Mouse (Mus musculus): ENCODE data around the gene Rnaseh2b. TPM values are rescaled to one million over a fixed set of nuclear protein-coding genes. Genes with fewer than 3 reads are reported as not detected.

Rnaseh2b gene
- polyA plus RNA-seq (2012; fragmentation: generic; extraction: Trizol): 15.3 TPM
- long read RNA-seq, experiment 1, transcript Rnaseh2b-201 (11 exons, 1,494 nt): major isoform, 28 of 40 reads
- long read RNA-seq, experiment 1, partial matches to known transcripts: 1 of 40 reads
- long read RNA-seq, experiment 1, other reads (novel, unspliced or antisense): 11 of 40 reads
- long read RNA-seq, experiment 2, transcript Rnaseh2b-201 (11 exons, 1,494 nt): major isoform, 31 of 43 reads
- long read RNA-seq, experiment 2, partial matches to known transcripts: 1 of 43 reads
- long read RNA-seq, experiment 2, other reads (novel, unspliced or antisense): 11 of 43 reads

- H3K4me3 ChIP-seq (ENCODE audit: insufficient read depth, poor library complexity, severe bottlenecking): no peak within 1 kb of the TSS
- H3K79me3 ChIP-seq (ENCODE audit: low read depth): no peaks in the 10 kb centered on the region
- H3K36me3 ChIP-seq (ENCODE audit: control insufficient read depth, insufficient read depth): no peaks in the 10 kb centered on the region
- no peak for TF ChIP-seq FOSL1 (IDR thresholded peaks at IDR 0.05; ENCODE audit: insufficient read depth, low read length, poor library complexity, severe bottlenecking)
- no peak for TF ChIP-seq USF1 (IDR thresholded peaks at IDR 0.05; ENCODE audit: low read depth)
- TF ChIP-seq MYOD1 (IDR thresholded peaks at IDR 0.05; ENCODE audit: control insufficient read depth, insufficient read length, low read depth): no peak
- no peak for TF ChIP-seq MAX (IDR thresholded peaks at IDR 0.05)
- TF ChIP-seq MYOG (IDR thresholded peaks at IDR 0.05; ENCODE audit: control insufficient read depth, extremely low read depth, insufficient read length): no peak
- TF ChIP-seq CTCF (IDR thresholded peaks at IDR 0.05; ENCODE audit: control insufficient read depth, insufficient read depth, insufficient read length): no peak
- H3K79me2 ChIP-seq (ENCODE audit: control insufficient read depth, insufficient read depth): no peaks in the 10 kb centered on the region
- H3K27me3 ChIP-seq (ENCODE audit: control insufficient read depth, insufficient read depth, insufficient read length): peaks cover 14% of the 10 kb centered on the region
- H3ac ChIP-seq (ENCODE audit: control insufficient read depth, insufficient read length, low read depth): no peak within 1 kb of the TSS
Measured at GRCm38 (mm10) chr14:62292488-62293339, at the start of gene Rnaseh2b, which contains the start of gene Dleu7. Gene Rnaseh2b, plus strand, starts transcription at chr14:62292589. Gene Dleu7, minus strand, starts transcription at chr14:62293047.

- H3K4me3 ChIP-seq (ENCODE audit: insufficient read depth, poor library complexity, severe bottlenecking): no peak overlapping the region
- H3K36me3 ChIP-seq (ENCODE audit: control insufficient read depth, insufficient read depth): no peaks in the 10 kb centered on the region
- TF ChIP-seq CEBPB (IDR thresholded peaks at IDR 0.05; ENCODE audit: low read depth): no peak
- TF ChIP-seq MYOG (IDR thresholded peaks at IDR 0.05; ENCODE audit: control insufficient read depth, extremely low read depth, insufficient read length): no peak
- no peak for TF ChIP-seq USF1 (IDR thresholded peaks at IDR 0.05; ENCODE audit: low read depth)
- no peak for TF ChIP-seq FOSL1 (IDR thresholded peaks at IDR 0.05; ENCODE audit: insufficient read depth, low read length, poor library complexity, severe bottlenecking)
- no peak for TF ChIP-seq CTCF (IDR thresholded peaks at IDR 0.05; ENCODE audit: control insufficient read depth, insufficient read depth, insufficient read length)
- no peaks in the 10 kb centered on the region for H3K79me3 ChIP-seq (ENCODE audit: low read depth)
- H3K79me2 ChIP-seq (ENCODE audit: control insufficient read depth, insufficient read depth): no peaks in the 10 kb centered on the region
- no peak overlapping the region for H3ac ChIP-seq (ENCODE audit: control insufficient read depth, insufficient read length, low read depth)
- no peaks in the 10 kb centered on the region for H3K27me3 ChIP-seq (ENCODE audit: control insufficient read depth, insufficient read depth, insufficient read length)
Measured at GRCm38 (mm10) chr14:62243530-62243929, 48.9 kb upstream of the Rnaseh2b start.

- Histone ChIP-seq H3K27me3 (ENCODE audit: control insufficient read depth, insufficient read depth, insufficient read length) (no peaks in the 10 kb centered on the region), H3ac (ENCODE audit: control insufficient read depth, insufficient read length, low read depth) (no peak overlapping the region), H3K79me3 (ENCODE audit: low read depth) (no peaks in the 10 kb centered on the region), H3K4me3 (ENCODE audit: insufficient read depth, poor library complexity, severe bottlenecking) (no peak overlapping the region), H3K36me3 (ENCODE audit: control insufficient read depth, insufficient read depth) (no peaks in the 10 kb centered on the region), H3K79me2 (ENCODE audit: control insufficient read depth, insufficient read depth) (no peaks in the 10 kb centered on the region)
- TF ChIP-seq USF1 (IDR thresholded peaks at IDR 0.05; ENCODE audit: low read depth) (no peak), CEBPB (IDR thresholded peaks at IDR 0.05; ENCODE audit: low read depth) (no peak), MYOG (IDR thresholded peaks at IDR 0.05; ENCODE audit: control insufficient read depth, extremely low read depth, insufficient read length) (no peak), MAX (IDR thresholded peaks at IDR 0.05) (no peak), CTCF (IDR thresholded peaks at IDR 0.05; ENCODE audit: control insufficient read depth, insufficient read depth, insufficient read length) (no peak), MYOD1 (IDR thresholded peaks at IDR 0.05; ENCODE audit: control insufficient read depth, insufficient read length, low read depth) (no peak), FOSL1 (IDR thresholded peaks at IDR 0.05; ENCODE audit: insufficient read depth, low read length, poor library complexity, severe bottlenecking) (no peak)
Measured at GRCm38 (mm10) chr14:62245557-62245956, 46.8 kb upstream of the Rnaseh2b start.

GRCm38 (mm10) chr14:62248345-62248744 lies 44.0 kb upstream of the Rnaseh2b start:
- no peaks in the 10 kb centered on the region for H3K36me3 ChIP-seq (ENCODE audit: control insufficient read depth, insufficient read depth)
- no peak for TF ChIP-seq MYOD1 (IDR thresholded peaks at IDR 0.05; ENCODE audit: control insufficient read depth, insufficient read length, low read depth)
- TF ChIP-seq USF1 (IDR thresholded peaks at IDR 0.05; ENCODE audit: low read depth): no peak
- no peak for TF ChIP-seq CTCF (IDR thresholded peaks at IDR 0.05; ENCODE audit: control insufficient read depth, insufficient read depth, insufficient read length)
- TF ChIP-seq FOSL1 (IDR thresholded peaks at IDR 0.05; ENCODE audit: insufficient read depth, low read length, poor library complexity, severe bottlenecking): no peak
- TF ChIP-seq CEBPB (IDR thresholded peaks at IDR 0.05; ENCODE audit: low read depth): no peak
- TF ChIP-seq MAX (IDR thresholded peaks at IDR 0.05): no peak
- TF ChIP-seq MYOG (IDR thresholded peaks at IDR 0.05; ENCODE audit: control insufficient read depth, extremely low read depth, insufficient read length): no peak
- H3K4me3 ChIP-seq (ENCODE audit: insufficient read depth, poor library complexity, severe bottlenecking): no peak overlapping the region
- H3K27me3 ChIP-seq (ENCODE audit: control insufficient read depth, insufficient read depth, insufficient read length): no peaks in the 10 kb centered on the region
- H3K79me3 ChIP-seq (ENCODE audit: low read depth): no peaks in the 10 kb centered on the region
- no peak overlapping the region for H3ac ChIP-seq (ENCODE audit: control insufficient read depth, insufficient read length, low read depth)
- H3K79me2 ChIP-seq (ENCODE audit: control insufficient read depth, insufficient read depth): no peaks in the 10 kb centered on the region

GRCm38 (mm10) chr14:62248796-62249195 lies 43.6 kb upstream of the Rnaseh2b start:
- Histone ChIP-seq H3K4me3 (ENCODE audit: insufficient read depth, poor library complexity, severe bottlenecking) (no peak overlapping the region), H3ac (ENCODE audit: control insufficient read depth, insufficient read length, low read depth) (no peak overlapping the region), H3K36me3 (ENCODE audit: control insufficient read depth, insufficient read depth) (no peaks in the 10 kb centered on the region), H3K27me3 (ENCODE audit: control insufficient read depth, insufficient read depth, insufficient read length) (no peaks in the 10 kb centered on the region), H3K79me3 (ENCODE audit: low read depth) (no peaks in the 10 kb centered on the region), H3K79me2 (ENCODE audit: control insufficient read depth, insufficient read depth) (no peaks in the 10 kb centered on the region)
- TF ChIP-seq USF1 (IDR thresholded peaks at IDR 0.05; ENCODE audit: low read depth): no peak
- no peak for TF ChIP-seq MAX (IDR thresholded peaks at IDR 0.05)
- no peak for TF ChIP-seq CEBPB (IDR thresholded peaks at IDR 0.05; ENCODE audit: low read depth)
- TF ChIP-seq MYOD1 (IDR thresholded peaks at IDR 0.05; ENCODE audit: control insufficient read depth, insufficient read length, low read depth): no peak

Measured in C2C12 (cell line).